Mouse (Mus musculus): ENCODE measurements around the gene Slc22a8.

- TF ChIP-seq CTCF (IDR thresholded peaks at IDR 0.05; ENCODE audit: borderline replicate concordance, control insufficient read depth, extremely low read depth, insufficient read depth, low read length, poor library complexity) (no peak), POLR2A (IDR thresholded peaks at IDR 0.05; ENCODE audit: control insufficient read depth, extremely low read depth, insufficient read depth, low read length, poor library complexity) (no peak)
Observed at GRCm38 (mm10) chr19:8632029-8632428, 41.0 kb downstream of the Slc22a8 start.
